Mouse (Mus musculus) brain, embryonic 18.5 days (tissue): Measurements from ENCODE around the gene Pde2a.
A peak's percentile ranks its signal among the peaks of the same experiment; 100 is the strongest.

Experiments used
- DNase-seq: peaks from one replicate; pipeline ENCODE4 v3.0.0-alpha.2; 2012; ENCODE audit warnings: low read depth, low spot score

Gene Pde2a

GRCm38 (mm10) chr7:101421529-101421928, at the start of gene Pde2a:
TSS of gene Pde2a (plus strand) at chr7:101421691.
- DNase-seq, result peak; percentile 58

- no peak for DNase-seq
Measured at GRCm38 (mm10) chr7:101373082-101373481, 48.4 kb upstream of the Pde2a start.

- peak; percentile 58 for DNase-seq
Measured at GRCm38 (mm10) chr7:101374155-101374554, 47.3 kb upstream of the Pde2a start.

- DNase-seq, result no peak
Measured at GRCm38 (mm10) chr7:101376701-101377340, 44.7 kb upstream of the Pde2a start.

- DNase-seq, result no peak
Measured at GRCm38 (mm10) chr7:101377741-101378262, 43.7 kb upstream of the Pde2a start.

- DNase-seq, result no peak
Measured at GRCm38 (mm10) chr7:101378285-101378684, 43.2 kb upstream of the Pde2a start.

- no peak for DNase-seq
Measured at GRCm38 (mm10) chr7:101378796-101379465, 42.6 kb upstream of the Pde2a start.

GRCm38 (mm10) chr7:101379732-101380131, 41.8 kb upstream of the Pde2a start:
- no peak for DNase-seq

GRCm38 (mm10) chr7:101381512-101381911, 40.0 kb upstream of the Pde2a start:
- no peak for DNase-seq

- DNase-seq, result no peak
Measured at GRCm38 (mm10) chr7:101382378-101382777, 39.1 kb upstream of the Pde2a start.

- DNase-seq, result no peak
Measured at GRCm38 (mm10) chr7:101383756-101384155, 37.7 kb upstream of the Pde2a start.

- DNase-seq, result no peak
Measured at GRCm38 (mm10) chr7:101384931-101385330, 36.6 kb upstream of the Pde2a start.

GRCm38 (mm10) chr7:101385331-101385733, 36.2 kb upstream of the Pde2a start:
- DNase-seq, result no peak

- no peak for DNase-seq
Measured at GRCm38 (mm10) chr7:101385866-101386452, 35.5 kb upstream of the Pde2a start.

- DNase-seq, result no peak
Measured at GRCm38 (mm10) chr7:101389256-101389655, 32.2 kb upstream of the Pde2a start.

GRCm38 (mm10) chr7:101391909-101392479, 29.5 kb upstream of the Pde2a start:
- no peak for DNase-seq

GRCm38 (mm10) chr7:101393015-101393414, 28.5 kb upstream of the Pde2a start:
- DNase-seq, result no peak

GRCm38 (mm10) chr7:101393694-101394504, 27.6 kb upstream of the Pde2a start:
- no peak for DNase-seq

GRCm38 (mm10) chr7:101394569-101394968, 26.9 kb upstream of the Pde2a start:
- DNase-seq, result no peak

GRCm38 (mm10) chr7:101395471-101395870, 26.0 kb upstream of the Pde2a start:
- no peak for DNase-seq

GRCm38 (mm10) chr7:101397175-101397574, 24.3 kb upstream of the Pde2a start:
- no peak for DNase-seq
